Mouse (Mus musculus): Measurements from ENCODE around the gene Pramel1. TPM values are rescaled to one million over a fixed set of nuclear protein-coding genes. Genes with fewer than 3 reads are reported as not detected.

The Pramel1 gene
- polyA plus RNA-seq (2017; shearing (Covaris generic)), result not detected

DNA sequence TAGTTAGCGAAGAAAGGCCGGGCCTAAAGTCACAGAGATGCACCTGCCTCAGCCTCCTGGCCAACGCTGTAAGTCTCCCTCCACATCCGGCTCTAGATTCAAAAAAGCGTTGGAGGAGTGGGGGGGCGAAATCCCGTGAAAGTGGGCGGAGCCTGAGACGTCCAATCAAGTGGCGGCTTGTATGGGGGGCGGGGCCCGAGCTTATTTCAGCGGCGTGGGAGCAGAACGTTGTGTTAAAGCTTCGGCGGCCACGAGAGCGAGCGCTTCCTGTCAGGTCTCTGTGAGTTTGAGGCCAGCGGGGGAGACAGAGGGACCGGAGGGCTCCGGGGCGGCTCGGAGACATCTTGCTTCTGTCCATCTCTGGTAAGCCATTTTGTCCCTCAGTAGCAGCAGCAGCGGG is at the start of gene Pramel1:
Gene Pramel1, plus strand, starts transcription at position 248 of the 400 bp plus-strand sequence.

DNA sequence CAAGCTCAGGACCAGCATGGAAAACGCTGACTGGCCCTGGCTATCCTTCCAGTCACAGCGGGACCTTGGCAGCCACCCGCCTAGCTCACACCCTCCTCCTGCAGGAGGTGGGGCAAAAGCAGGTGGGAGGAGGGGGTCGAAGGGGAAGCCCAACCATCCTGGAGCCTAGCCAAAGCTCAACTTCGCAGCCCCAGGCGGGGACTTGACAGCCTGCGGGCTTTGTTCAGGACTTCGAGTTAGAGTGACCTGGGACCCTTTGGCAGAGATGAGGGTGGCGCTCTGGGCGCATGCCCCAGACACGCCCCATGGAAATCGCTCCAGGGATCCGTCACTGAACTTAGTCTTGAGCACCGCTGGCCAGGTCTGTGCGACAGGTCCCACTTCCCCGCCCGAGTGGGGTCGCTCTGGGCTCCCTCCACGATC is 44.7 kb upstream of the Pramel1 start, which contains the start of gene Lrrc38:
Gene Lrrc38, plus strand, starts transcription at position 274 of the 423 bp plus-strand sequence.

DNA sequence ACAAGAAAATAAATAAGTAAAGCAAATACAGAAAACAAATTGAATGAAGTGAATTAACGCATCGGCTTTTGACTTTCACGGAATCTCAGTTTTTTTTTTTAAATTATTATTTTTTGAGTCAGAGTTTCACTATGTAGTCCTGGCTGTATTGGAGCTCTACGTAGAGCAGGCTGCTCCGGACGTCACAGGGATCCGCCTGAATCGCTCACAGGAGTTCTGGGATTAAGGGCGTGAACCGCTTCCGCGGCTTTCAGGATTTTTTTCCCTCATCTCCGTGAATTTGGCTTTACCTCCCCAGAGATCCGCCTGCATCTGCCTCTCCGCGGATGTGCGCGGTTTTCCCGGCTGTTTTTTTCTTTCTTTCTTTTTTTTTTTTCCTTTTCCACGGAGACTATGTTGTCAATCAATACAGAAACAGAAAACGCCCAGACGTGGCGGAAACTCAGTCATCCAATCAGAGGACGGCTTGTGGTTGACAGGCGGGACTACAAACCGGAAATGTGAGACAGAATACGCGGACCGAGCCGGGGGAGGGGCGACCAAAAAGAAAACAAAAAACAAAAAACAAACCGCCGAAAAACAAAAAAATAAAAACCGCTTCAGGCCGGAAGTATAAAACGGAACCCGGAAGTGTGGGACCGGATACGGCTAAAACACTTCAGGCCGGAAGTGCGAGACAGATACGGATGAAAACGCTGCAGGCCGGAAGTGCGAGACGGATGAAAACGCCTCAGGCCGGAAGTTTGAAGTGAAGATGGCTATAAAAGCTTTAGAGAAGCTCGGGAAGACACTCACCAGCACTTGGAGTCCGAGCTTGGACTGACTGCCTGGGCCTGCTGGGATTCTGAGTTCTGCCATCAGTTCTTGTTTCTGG is 18.2 kb downstream of the Pramel1 start, which contains the start of gene Pramef8:
Gene Pramef8, plus strand, starts transcription at position 208 of the 874 bp plus-strand sequence.

Other genes with a start within 250 kb of the Pramel1 start
- 37.1 TPM for gene Prdm2, start 181.4 kb upstream of the Pramel1 start, polyA plus RNA-seq (2017; shearing (Covaris generic))
- not detected for gene Pdpn, start 94.9 kb upstream of the Pramel1 start, polyA plus RNA-seq (2017; shearing (Covaris generic))
- not detected for gene Lrrc38, start 44.7 kb upstream of the Pramel1 start, polyA plus RNA-seq (2017; shearing (Covaris generic))
- 52.8 TPM for gene Pramef8, start 18.0 kb downstream of the Pramel1 start, polyA plus RNA-seq (2017; shearing (Covaris generic))
- not detected for gene Oog4, start 55.9 kb downstream of the Pramel1 start, polyA plus RNA-seq (2017; shearing (Covaris generic))
- not detected for gene Gm13043, start 116.9 kb downstream of the Pramel1 start, polyA plus RNA-seq (2017; shearing (Covaris generic))
- not detected for gene Gm13040, start 141.5 kb downstream of the Pramel1 start, polyA plus RNA-seq (2017; shearing (Covaris generic))
- gene BC080695, start 157.3 kb downstream of the Pramel1 start, polyA plus RNA-seq (2017; shearing (Covaris generic)), result not detected
- not detected for gene Gm13057, start 157.3 kb downstream of the Pramel1 start, polyA plus RNA-seq (2017; shearing (Covaris generic))
- not detected for gene Gm13083, start 220.6 kb downstream of the Pramel1 start, polyA plus RNA-seq (2017; shearing (Covaris generic))